Mouse (Mus musculus) bone marrow macrophage, adult 2 months (primary cell): Measurements from ENCODE around the gene Exoc4.

ENCODE experiments used
- CTCF ChIP-seq: IDR thresholded peaks from 2 replicates; pipeline ENCODE4 v1.5.1; 2012; ENCODE audit warnings: low read depth, mild to moderate bottlenecking, low read length, moderate library complexity
- POLR2A ChIP-seq: IDR thresholded peaks from 2 replicates; pipeline ENCODE4 v1.6.1; 2012; ENCODE audit warnings: mild to moderate bottlenecking, low read depth, low read length, borderline replicate concordance

GRCm38 (mm10) chr6:33631133-33631532 is 382.2 kb downstream of the Exoc4 start:
- TF ChIP-seq CTCF (no peak), POLR2A (no peak)
